ENCODE assay signal across 9 mouse cellular contexts in genomic region chr11:115173549-115174339, GRCm38 (mm10). TPM values are rescaled to one million over a fixed set of nuclear protein-coding genes. Genes with fewer than 3 reads are reported as not detected.
DNase-seq lines count a peak whose midpoint lies in the region; ATAC-seq lines count a peak whose summit lies in the region.
"Had no signal": no experiment of that assay in that cellular context is flagged by ENCODE, and none has a peak within 500 bp of the region (broad histone marks: within the 10 kb centered on the region; RNA-seq: fewer than 3 reads in every experiment).

No protein-coding gene starts in this region.

- H3K4me1 ChIP-seq in midbrain, embryonic 10.5 days, result peaks cover 78% of the 10 kb centered on the region
- peaks cover 36% of the 10 kb centered on the region for H3K4me1 ChIP-seq in midbrain, embryonic 14.5 days (ENCODE audit: control insufficient read depth, insufficient read depth, low read length)
- H3K4me1 ChIP-seq in embryonic facial prominence, embryonic 15.5 days, result peaks cover 56% of the 10 kb centered on the region
- peaks cover 68% of the 10 kb centered on the region for H3K4me1 ChIP-seq in liver, embryonic 12.5 days

- DNase-seq in midbrain, embryonic 10.5 days (ENCODE audit: low spot score), result no peak
- DNase-seq in midbrain, embryonic 14.5 days, result no peak
- DNase-seq in thymus, postnatal 0 days (ENCODE audit: low spot score), result peak; percentile 60
- DNase-seq in ovary, postnatal 14 days (ENCODE audit: low spot score), result no peak
- no peak for DNase-seq in MN1 (ENCODE audit: low spot score)
- no peak for DNase-seq in heart, adult 18-20 months

- H3K9me3 ChIP-seq in midbrain, embryonic 10.5 days (replicated peaks), result no peaks in the 10 kb centered on the region
- H3K9me3 ChIP-seq in midbrain, embryonic 14.5 days (ENCODE audit: control insufficient read depth, low read length), result no peaks in the 10 kb centered on the region
- H3K9me3 ChIP-seq in embryonic facial prominence, embryonic 15.5 days (replicated peaks), result no peaks in the 10 kb centered on the region
- no peaks in the 10 kb centered on the region for H3K9me3 ChIP-seq in liver, embryonic 12.5 days (replicated peaks)

- no peak overlapping the region for H3K4me3 ChIP-seq in midbrain, embryonic 10.5 days
- H3K4me3 ChIP-seq in midbrain, embryonic 14.5 days (replicated peaks; ENCODE audit: low read depth, low read length), result no peak overlapping the region
- H3K4me3 ChIP-seq in embryonic facial prominence, embryonic 15.5 days (replicated peaks), result no peak overlapping the region
- H3K4me3 ChIP-seq in liver, embryonic 12.5 days, result no peak overlapping the region

- H3K27me3 ChIP-seq in midbrain, embryonic 10.5 days (ENCODE audit: low read depth, poor library complexity, severe bottlenecking), result peaks cover 64% of the 10 kb centered on the region
- no peaks in the 10 kb centered on the region for H3K27me3 ChIP-seq in midbrain, embryonic 14.5 days (ENCODE audit: control insufficient read depth, insufficient read depth, low read length)
- H3K27me3 ChIP-seq in embryonic facial prominence, embryonic 15.5 days, result peaks cover 23% of the 10 kb centered on the region
- no peaks in the 10 kb centered on the region for H3K27me3 ChIP-seq in liver, embryonic 12.5 days (replicated peaks)

- H3K4me2 ChIP-seq in midbrain, embryonic 14.5 days (ENCODE audit: low read length), result no peak overlapping the region
- peak overlapping the region; percentile 25; the same call in 1 of the 2 replicates for H3K4me2 ChIP-seq in embryonic facial prominence, embryonic 15.5 days (replicated peaks)
- H3K4me2 ChIP-seq in liver, embryonic 12.5 days, result peak overlapping the region; percentile 39

- H3K27ac ChIP-seq in midbrain, embryonic 10.5 days (replicated peaks), result peak overlapping the region; percentile 52
- no peak overlapping the region for H3K27ac ChIP-seq in midbrain, embryonic 14.5 days (replicated peaks; ENCODE audit: low read depth, low read length)
- peak overlapping the region; percentile 76 for H3K27ac ChIP-seq in embryonic facial prominence, embryonic 15.5 days (replicated peaks)
- H3K27ac ChIP-seq in liver, embryonic 12.5 days, result no peak overlapping the region

- no peak overlapping the region; the same call in 1 of the 2 replicates for H3K9ac ChIP-seq in midbrain, embryonic 14.5 days (replicated peaks; ENCODE audit: low read length)
- no peak overlapping the region for H3K9ac ChIP-seq in embryonic facial prominence, embryonic 15.5 days
- H3K9ac ChIP-seq in liver, embryonic 12.5 days, result no peak overlapping the region

- H3K36me3 ChIP-seq in midbrain, embryonic 10.5 days, result no peaks in the 10 kb centered on the region
- no peaks in the 10 kb centered on the region for H3K36me3 ChIP-seq in midbrain, embryonic 14.5 days (ENCODE audit: control insufficient read depth, insufficient read depth, low read length)
- H3K36me3 ChIP-seq in embryonic facial prominence, embryonic 15.5 days, result no peaks in the 10 kb centered on the region
- H3K36me3 ChIP-seq in liver, embryonic 12.5 days, result peaks cover 37% of the 10 kb centered on the region

- whole genome bisulfite sequencing in midbrain, embryonic 10.5 days, result 8% methylated on average over 16 of the region's 16 CpGs
- 12% methylated on average over 16 of the region's 16 CpGs for WGBS in midbrain, embryonic 14.5 days
- 7% methylated on average over 16 of the region's 16 CpGs for WGBS in embryonic facial prominence, embryonic 15.5 days
- WGBS in liver, embryonic 12.5 days (ENCODE audit: insufficient replicate concordance), result 18% methylated on average over 16 of the region's 16 CpGs

- ATAC-seq in midbrain, embryonic 14.5 days (ENCODE audit: low FRiP score, low TSS enrichment), result no peak
- 0 out of 2 replicates have a peak, but pooled peaks have one; percentile 20 for ATAC-seq in embryonic facial prominence, embryonic 15.5 days (ENCODE audit: insufficient number of reproducible peaks, low FRiP score, low TSS enrichment, low read depth)
- no peak for ATAC-seq in liver, embryonic 12.5 days

RNA-seq across cellular contexts. Expression of gene Slc9a3r1, which starts 10.6 kb away (rescaled TPM):
- 36.8 and 37.8 TPM in 2 replicates for polyA plus RNA-seq in midbrain, embryonic 10.5 days (2016; fragmentation: Nextera tagmentation; extraction: Ambion mirVana)
- polyA plus RNA-seq in midbrain, embryonic 14.5 days (2014; fragmentation: Nextera tagmentation; extraction: Ambion mirVana), result 44.3 and 46.6 TPM in 2 replicates
- 45.2 and 51.8 TPM in 2 replicates for polyA plus RNA-seq in embryonic facial prominence, embryonic 15.5 days (2015; fragmentation: Nextera tagmentation; extraction: Ambion mirVana)
- 74.5 and 75.7 TPM in 2 replicates for polyA plus RNA-seq in liver, embryonic 12.5 days (2016; fragmentation: Nextera tagmentation; extraction: Ambion mirVana)
- polyA plus RNA-seq in thymus, postnatal 0 days (2015; fragmentation: Nextera tagmentation; extraction: Ambion mirVana), result 255 and 279 TPM in 2 replicates
- total RNA-seq in heart, adult 18-20 months (2021), result 1 to 10 TPM; 7.7 to 9.1 TPM

RNA-seq across cellular contexts. Expression of gene Tmem104, which starts 13.5 kb away (rescaled TPM):
- 7.1 and 11.3 TPM in 2 replicates for polyA plus RNA-seq in midbrain, embryonic 10.5 days (2016; fragmentation: Nextera tagmentation; extraction: Ambion mirVana)
- 10.9 and 14.9 TPM in 2 replicates for polyA plus RNA-seq in midbrain, embryonic 14.5 days (2014; fragmentation: Nextera tagmentation; extraction: Ambion mirVana)
- polyA plus RNA-seq in embryonic facial prominence, embryonic 15.5 days (2015; fragmentation: Nextera tagmentation; extraction: Ambion mirVana), result 12.6 and 13.9 TPM in 2 replicates
- polyA plus RNA-seq in liver, embryonic 12.5 days (2016; fragmentation: Nextera tagmentation; extraction: Ambion mirVana), result 7.5 and 8.1 TPM in 2 replicates
- 8.6 and 10.8 TPM in 2 replicates for polyA plus RNA-seq in thymus, postnatal 0 days (2015; fragmentation: Nextera tagmentation; extraction: Ambion mirVana)
- 10 to 100 TPM; 10.9 to 12.9 TPM for total RNA-seq in heart, adult 18-20 months (2021)

RNA-seq across cellular contexts. Expression of gene Nat9, which starts 13.9 kb away (rescaled TPM):
- 17.8 and 19.5 TPM in 2 replicates for polyA plus RNA-seq in midbrain, embryonic 10.5 days (2016; fragmentation: Nextera tagmentation; extraction: Ambion mirVana)
- polyA plus RNA-seq in midbrain, embryonic 14.5 days (2014; fragmentation: Nextera tagmentation; extraction: Ambion mirVana), result 17.4 and 21.2 TPM in 2 replicates
- polyA plus RNA-seq in embryonic facial prominence, embryonic 15.5 days (2015; fragmentation: Nextera tagmentation; extraction: Ambion mirVana), result 30.9 and 41.6 TPM in 2 replicates
- 12.8 and 12.9 TPM in 2 replicates for polyA plus RNA-seq in liver, embryonic 12.5 days (2016; fragmentation: Nextera tagmentation; extraction: Ambion mirVana)
- polyA plus RNA-seq in thymus, postnatal 0 days (2015; fragmentation: Nextera tagmentation; extraction: Ambion mirVana), result 19.3 and 20.1 TPM in 2 replicates
- 10 to 100 TPM; 20.7 to 25.1 TPM for total RNA-seq in heart, adult 18-20 months (2021)

RNA-seq across cellular contexts. Expression of gene Cd300lf, which starts 40.0 kb away (rescaled TPM):
- 0.21 TPM in 1 of 2 replicates, not detected in the other for polyA plus RNA-seq in midbrain, embryonic 10.5 days (2016; fragmentation: Nextera tagmentation; extraction: Ambion mirVana)
- not detected in 2 replicates for polyA plus RNA-seq in midbrain, embryonic 14.5 days (2014; fragmentation: Nextera tagmentation; extraction: Ambion mirVana)
- 0.96 and 1.0 TPM in 2 replicates for polyA plus RNA-seq in embryonic facial prominence, embryonic 15.5 days (2015; fragmentation: Nextera tagmentation; extraction: Ambion mirVana)
- 0.90 and 1.3 TPM in 2 replicates for polyA plus RNA-seq in liver, embryonic 12.5 days (2016; fragmentation: Nextera tagmentation; extraction: Ambion mirVana)
- polyA plus RNA-seq in thymus, postnatal 0 days (2015; fragmentation: Nextera tagmentation; extraction: Ambion mirVana), result 0.76 and 2.0 TPM in 2 replicates
- total RNA-seq in heart, adult 18-20 months (2021), result under 1 TPM in 1 of 2 experiments, not detected in 1; 0.36 TPM
- polyA plus RNA-seq: neural tube, embryonic 11.5 days had no signal

Comparison
In these comparisons a context has a peak if more than half of its experiments do, and no peak if none do; other contexts are left out.
1. H3K27ac ChIP-seq: peak in midbrain, embryonic 10.5 days (single experiment) and embryonic facial prominence, embryonic 15.5 days (single experiment); none in midbrain, embryonic 14.5 days (single experiment) and liver, embryonic 12.5 days (single experiment).